Mouse (Mus musculus) cortical plate, adult 2 months (tissue): ENCODE measurements around the gene Pkd2.

Source experiments
- CTCF ChIP-seq: fragments of 200-500 bp; IDR thresholded peaks from 2 replicates; pipeline ENCODE4 v1.5.1; 2011; ENCODE audit warnings: mild to moderate bottlenecking, control low read depth, low read length; ENCODE audit not compliant: insufficient read depth; ENCODE audit errors: extremely low read depth
- POLR2A ChIP-seq: fragments of 200-500 bp; IDR thresholded peaks from 2 replicates; pipeline ENCODE4 v1.6.1; 2011; ENCODE audit warnings: mild to moderate bottlenecking, low read length, control low read depth; ENCODE audit not compliant: insufficient read depth; ENCODE audit errors: extremely low read depth

DNA sequence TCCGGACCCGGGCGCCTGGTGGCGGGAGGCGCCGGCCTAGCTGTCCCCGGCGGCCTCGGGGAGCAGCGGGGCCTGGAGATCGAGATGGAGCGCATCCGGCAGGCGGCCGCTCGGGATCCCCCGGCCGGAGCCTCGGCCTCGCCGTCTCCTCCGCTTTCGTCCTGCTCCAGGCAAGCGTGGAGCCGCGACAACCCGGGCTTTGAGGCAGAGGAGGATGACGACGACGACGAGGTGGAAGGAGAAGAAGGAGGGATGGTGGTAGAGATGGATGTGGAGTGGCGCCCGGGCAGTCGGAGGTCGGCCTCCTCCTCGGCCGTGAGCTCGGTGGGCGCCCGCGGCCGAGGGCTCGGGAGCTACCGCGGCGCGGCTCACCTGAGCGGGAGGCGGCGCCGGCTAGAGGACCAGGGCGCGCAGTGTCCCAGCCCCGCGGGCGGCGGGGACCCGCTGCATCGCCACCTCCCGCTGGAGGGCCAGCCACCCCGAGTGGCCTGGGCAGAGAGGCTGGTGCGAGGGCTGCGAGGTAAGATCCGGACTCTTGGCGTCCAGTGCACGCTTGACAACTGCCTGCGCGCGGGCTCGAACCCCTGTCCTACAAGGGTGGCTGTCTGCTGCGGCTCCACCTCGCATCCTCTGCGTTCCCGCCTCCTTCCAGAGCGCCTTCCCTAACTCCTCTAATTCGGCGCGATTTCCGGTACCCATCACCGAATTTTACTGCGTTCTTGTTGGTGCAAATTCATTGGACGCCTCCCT is 631 bp downstream of the Pkd2 start:
- TF ChIP-seq CTCF = no peak
- TF ChIP-seq POLR2A = peak; percentile 67; the same call in 1 of the 2 replicates
